Mouse (Mus musculus) erythroblast, embryonic 14.5 days (primary cell): ENCODE data around the gene Znrd1as.

Experiments used
- GATA1 ChIP-seq: IDR thresholded peaks from 2 replicates; pipeline ENCODE4 v1.6.1; 2012; ENCODE audit warnings: low read length, inconsistent platforms, mixed read lengths
- TAL1 ChIP-seq: IDR thresholded peaks from 3 replicates; pipeline ENCODE4 v1.6.1; 2012; ENCODE audit warnings: low read length, inconsistent platforms, mixed read lengths

GRCm38 (mm10) chr17:36923491-36923890 is 34.9 kb upstream of the Znrd1as start:
- TF ChIP-seq GATA1, result no peak
- no peak for TF ChIP-seq TAL1
